Mouse (Mus musculus): Measurements from ENCODE around the gene Slc8b1.
A peak's percentile ranks its signal among the peaks of the same experiment; 100 is the strongest.

DNA sequence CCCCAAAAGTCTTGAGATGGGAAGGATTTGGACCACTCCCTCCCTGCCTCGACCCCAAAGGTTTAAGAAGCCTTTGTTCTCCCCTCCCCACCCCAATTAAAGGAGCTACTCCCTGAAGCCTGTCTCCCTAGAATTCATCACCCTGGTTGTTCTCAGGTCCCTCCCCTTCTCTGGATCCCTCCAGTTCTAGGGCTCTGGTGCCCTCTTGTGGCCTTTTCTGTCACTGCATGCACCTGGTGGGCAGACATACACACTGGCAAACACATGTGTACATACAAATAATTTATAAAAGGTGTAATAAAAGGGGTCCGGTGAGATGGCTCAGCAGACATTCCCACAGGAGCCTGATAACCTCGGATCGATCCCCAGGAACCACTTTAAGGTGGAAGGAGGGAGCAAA is 46.6 kb upstream of the Slc8b1 start:
- TF ChIP-seq CTCF (IDR thresholded peaks at IDR 0.05; ENCODE audit: extremely low read depth, insufficient read length, insufficient replicate concordance, low read depth, low read length): peak; percentile 44; the same call in 1 of the 2 replicates
- TF ChIP-seq POLR2A (IDR thresholded peaks at IDR 0.05; ENCODE audit: low read depth, low read length): no peak
